Mouse (Mus musculus): Measurements from ENCODE around the gene Duox1.

GRCm38 (mm10) chr2:122347257-122347656, 31.8 kb downstream of the Duox1 start:
- TF ChIP-seq CTCF (conservative IDR thresholded peaks at IDR 0.05 in 1 of 2, IDR thresholded peaks at IDR 0.05 in 1 of 2; ENCODE audit: low read depth in 2 of 2, low read length in 2 of 2) (no peak), SIN3A (IDR thresholded peaks at IDR 0.05; ENCODE audit: low read length) (no peak), ZMIZ1 (IDR thresholded peaks at IDR 0.05; ENCODE audit: low read depth, low read length) (no peak), POLR2AphosphoS2 (IDR thresholded peaks at IDR 0.05; ENCODE audit: low read depth, low read length) (no peak), MAX (IDR thresholded peaks at IDR 0.05; ENCODE audit: low read length) (no peak), CHD1 (IDR thresholded peaks at IDR 0.05; ENCODE audit: low read depth, low read length) (no peak), POLR2A (IDR thresholded peaks at IDR 0.05; ENCODE audit: low read depth, low read length) (no peak), UBTF (IDR thresholded peaks at IDR 0.05; ENCODE audit: low read depth, low read length) (no peak), ELF1 (IDR thresholded peaks at IDR 0.05; ENCODE audit: low read depth, low read length) (no peak)

Measured in CH12.LX (cell line).